Mouse (Mus musculus): ENCODE measurements around the gene Usp6nl. TPM values are rescaled to one million over a fixed set of nuclear protein-coding genes. Genes with fewer than 3 reads are reported as not detected.

Gene Usp6nl
- polyA plus RNA-seq, 1 experiment from 2014 or later, result 9.1 TPM

GRCm38 (mm10) chr2:6403991-6404390, 81.5 kb downstream of the Usp6nl start:
- Histone ChIP-seq H3K27ac (no peak overlapping the region), H3K9ac (no peak overlapping the region), H3K4me1 (0 out of 2 replicates have a peak, but pooled peaks cover 5% of the 10 kb centered on the region), H3K9me3 (no peaks in the 10 kb centered on the region), H3K27me3 (replicated peaks) (no peaks in the 10 kb centered on the region), H3K4me2 (no peak overlapping the region), H3K4me3 (replicated peaks) (no peak overlapping the region), H3K36me3 (no peaks in the 10 kb centered on the region)
- 52% methylated on average over 3 of the region's 3 CpGs for WGBS
- no peak for ATAC-seq (ENCODE audit: insufficient read depth, low FRiP score, low read depth)

DNA sequence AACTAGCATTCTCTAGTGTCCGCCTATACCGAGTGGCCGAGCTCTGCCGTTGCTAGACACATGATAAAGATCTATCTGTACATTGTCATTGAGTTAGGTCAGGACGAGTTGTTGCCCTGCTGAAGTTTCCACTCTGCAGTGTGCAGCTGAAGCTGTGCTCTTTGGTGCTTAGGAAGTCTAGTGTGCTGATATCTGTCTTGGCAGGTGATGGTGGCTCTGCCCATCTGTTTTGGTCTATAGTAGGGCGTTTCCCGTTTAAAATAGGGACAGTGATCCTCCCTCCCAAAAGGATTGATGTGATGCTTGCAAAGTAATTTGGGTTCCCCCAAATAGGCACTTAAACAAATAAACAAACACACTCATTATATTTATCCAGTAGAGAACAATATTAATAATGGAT, 82.2 kb downstream of the Usp6nl start:
- ATAC-seq (ENCODE audit: insufficient read depth, low FRiP score, low read depth), result no peak
- no peaks in the 10 kb centered on the region for H3K27me3 ChIP-seq (replicated peaks)
- no peak overlapping the region for H3K4me2 ChIP-seq

DNA sequence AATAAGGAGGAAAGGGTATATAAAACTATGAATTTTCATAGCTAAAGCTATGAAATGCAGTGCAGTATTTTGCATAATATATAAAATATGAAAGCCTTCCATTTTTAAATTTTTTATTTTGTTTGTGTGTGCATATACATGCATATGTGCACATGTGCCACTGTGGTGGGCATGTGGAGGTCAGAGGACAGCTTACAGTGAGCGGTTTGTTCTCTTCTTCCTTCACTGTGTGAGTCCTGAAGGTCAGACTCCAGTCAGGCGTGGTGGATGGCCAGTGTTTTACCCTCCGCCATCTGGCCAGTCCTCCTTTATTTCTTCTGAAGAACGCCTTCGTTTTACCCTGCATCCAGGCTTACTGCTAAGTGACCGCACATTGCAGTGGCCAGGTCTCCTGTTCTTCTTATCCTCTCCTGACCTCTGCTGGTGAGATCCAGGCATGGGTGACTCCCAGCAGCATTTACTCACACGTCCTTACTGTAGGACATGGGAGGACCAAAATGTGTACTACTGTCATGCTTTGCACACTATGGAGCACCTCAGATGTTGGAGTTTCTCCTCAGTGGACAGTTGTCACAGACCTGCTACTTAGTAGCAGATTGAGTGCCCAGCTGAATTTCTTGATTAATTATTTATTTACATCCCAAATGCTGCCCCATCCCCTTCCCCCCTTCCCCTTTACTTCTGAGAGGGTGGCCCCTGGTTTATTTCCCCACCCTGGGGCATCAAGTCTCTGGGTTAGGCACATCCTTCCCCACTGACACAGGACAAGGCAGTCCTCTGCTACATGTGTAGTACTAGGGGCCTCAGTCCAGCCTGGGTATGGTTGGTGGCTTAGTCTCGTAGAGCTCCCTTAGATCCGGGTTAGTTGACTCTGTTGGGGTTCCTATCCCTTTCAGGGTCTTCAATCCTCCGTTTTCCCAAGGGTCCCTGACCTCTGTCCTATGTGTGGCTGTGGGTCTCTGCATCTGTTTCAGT, 82.9 kb downstream of the Usp6nl start:
- no peak overlapping the region for H3K9ac ChIP-seq
- WGBS, result 41% methylated on average over 10 of the region's 10 CpGs
- peak; percentile 50; the same call in 1 of the 2 replicates for ATAC-seq (ENCODE audit: insufficient read depth, low FRiP score, low read depth)

More for the DNA sequence above, 82.2 kb downstream of the Usp6nl start:
- H3K27ac ChIP-seq, result no peak overlapping the region
- H3K9ac ChIP-seq, result no peak overlapping the region
- H3K36me3 ChIP-seq, result no peaks in the 10 kb centered on the region
- H3K9me3 ChIP-seq, result no peaks in the 10 kb centered on the region
- H3K4me1 ChIP-seq, result 0 out of 2 replicates have a peak, but pooled peaks cover 5% of the 10 kb centered on the region
- WGBS, result 74% methylated on average over 7 of the region's 7 CpGs
- H3K4me3 ChIP-seq (replicated peaks), result no peak overlapping the region

DNA sequence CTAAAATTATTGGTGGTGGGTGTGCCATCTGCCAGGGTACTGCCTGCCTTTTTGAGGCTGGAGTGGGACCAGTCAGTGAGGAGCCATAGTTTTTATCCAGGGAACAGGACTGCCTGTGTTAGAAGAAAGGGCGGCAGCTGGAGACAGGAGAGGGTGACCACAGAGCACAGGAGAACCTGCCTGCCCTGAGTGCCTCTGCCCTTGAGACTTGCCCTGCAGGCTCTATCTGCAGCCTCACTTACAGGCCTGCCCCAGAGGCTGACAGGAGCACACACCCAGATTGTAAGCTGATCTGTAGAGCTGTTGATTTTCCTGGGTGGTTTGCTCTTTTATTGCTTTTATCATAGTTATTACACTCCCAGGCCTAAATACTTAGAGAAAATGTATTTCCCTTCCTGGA, 85.2 kb downstream of the Usp6nl start:
- H3K4me1 ChIP-seq, result 0 out of 2 replicates have a peak, but pooled peaks cover 5% of the 10 kb centered on the region
- H3K36me3 ChIP-seq, result no peaks in the 10 kb centered on the region
- H3K4me2 ChIP-seq, result no peak overlapping the region
- H3K27me3 ChIP-seq (replicated peaks), result no peaks in the 10 kb centered on the region
- peak overlapping the region; percentile 79 for H3K27ac ChIP-seq
- no peak overlapping the region for H3K9ac ChIP-seq
- no peak overlapping the region for H3K4me3 ChIP-seq (replicated peaks)
- 60% methylated on average over 1 of the region's 1 CpGs for WGBS
- H3K9me3 ChIP-seq, result no peaks in the 10 kb centered on the region
- ATAC-seq (ENCODE audit: insufficient read depth, low FRiP score, low read depth), result peak; percentile 84

More for the DNA sequence above, 82.9 kb downstream of the Usp6nl start:
- Histone ChIP-seq H3K36me3 (no peaks in the 10 kb centered on the region), H3K4me1 (0 out of 2 replicates have a peak, but pooled peaks cover 5% of the 10 kb centered on the region), H3K27me3 (replicated peaks) (no peaks in the 10 kb centered on the region), H3K4me3 (replicated peaks) (no peak overlapping the region), H3K9me3 (no peaks in the 10 kb centered on the region), H3K27ac (no peak overlapping the region), H3K4me2 (no peak overlapping the region)

DNA sequence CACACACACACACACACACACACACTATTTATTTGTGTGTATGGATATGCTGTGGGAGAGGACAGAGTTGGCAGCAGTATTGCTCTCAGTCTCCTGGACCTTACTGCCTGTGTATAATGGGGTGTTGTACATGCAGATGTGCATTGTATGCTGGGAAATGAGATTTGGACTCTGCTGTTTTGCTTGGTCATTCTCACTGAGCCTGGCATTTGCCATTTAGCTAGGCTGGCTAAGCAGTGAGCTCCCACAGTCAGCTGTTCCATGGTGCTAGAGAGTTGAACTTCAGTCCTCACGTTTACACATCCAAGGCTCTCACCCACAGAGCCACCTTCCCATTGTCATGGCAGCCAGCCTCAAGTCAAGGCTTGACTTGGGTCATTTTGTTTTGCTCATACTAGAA, 90.2 kb downstream of the Usp6nl start:
- H3K4me3 ChIP-seq (replicated peaks), result no peak overlapping the region
- no peak for ATAC-seq (ENCODE audit: insufficient read depth, low FRiP score, low read depth)
- no peak overlapping the region for H3K9ac ChIP-seq
- H3K36me3 ChIP-seq, result peaks cover 11% of the 10 kb centered on the region; the same call in 1 of the 2 replicates
- H3K27ac ChIP-seq, result no peak overlapping the region
- H3K27me3 ChIP-seq (replicated peaks), result no peaks in the 10 kb centered on the region
- no peaks in the 10 kb centered on the region for H3K9me3 ChIP-seq
- H3K4me1 ChIP-seq, result no peaks in the 10 kb centered on the region
- H3K4me2 ChIP-seq, result no peak overlapping the region
- WGBS, result 76% methylated on average over 1 of the region's 1 CpGs

- no peak overlapping the region for H3K9ac ChIP-seq
- WGBS, result 81% methylated on average over 2 of the region's 2 CpGs
- H3K27me3 ChIP-seq (replicated peaks), result no peaks in the 10 kb centered on the region
- H3K36me3 ChIP-seq, result peaks cover 16% of the 10 kb centered on the region; the same call in 1 of the 2 replicates
- H3K27ac ChIP-seq, result no peak overlapping the region
- no peaks in the 10 kb centered on the region for H3K9me3 ChIP-seq
- ATAC-seq (ENCODE audit: insufficient read depth, low FRiP score, low read depth), result no peak
- H3K4me3 ChIP-seq (replicated peaks), result no peak overlapping the region
- H3K4me2 ChIP-seq, result no peak overlapping the region
- H3K4me1 ChIP-seq, result no peaks in the 10 kb centered on the region
Observed at GRCm38 (mm10) chr2:6413723-6414122, 91.3 kb downstream of the Usp6nl start.

DNA sequence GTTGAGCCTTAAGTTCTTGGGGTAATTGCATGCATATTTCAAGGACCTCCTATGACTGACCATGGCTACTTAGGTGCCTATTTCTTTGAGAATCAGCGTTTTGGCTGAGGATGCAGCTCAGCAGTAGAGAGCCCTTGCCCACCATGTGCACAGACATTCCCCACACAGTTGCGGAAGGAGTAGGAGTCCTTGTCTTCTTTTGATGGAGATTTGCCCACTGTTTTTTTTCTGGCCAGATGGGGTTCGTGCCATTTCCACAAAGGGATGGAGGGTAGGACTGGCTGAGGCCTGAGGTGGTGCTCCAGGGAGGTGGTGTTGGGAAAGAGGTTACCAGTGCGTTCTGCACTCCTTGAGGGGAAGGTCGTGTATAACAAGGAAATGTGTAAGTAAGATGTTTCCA, 91.9 kb downstream of the Usp6nl start:
- H3K27me3 ChIP-seq (replicated peaks), result no peaks in the 10 kb centered on the region
- H3K4me1 ChIP-seq, result no peaks in the 10 kb centered on the region
- no peak for ATAC-seq (ENCODE audit: insufficient read depth, low FRiP score, low read depth)
- no peak overlapping the region for H3K9ac ChIP-seq
- no peak overlapping the region for H3K4me3 ChIP-seq (replicated peaks)
- no peak overlapping the region for H3K4me2 ChIP-seq
- no peaks in the 10 kb centered on the region for H3K9me3 ChIP-seq
- 85% methylated on average over 5 of the region's 5 CpGs for WGBS
- no peak overlapping the region for H3K27ac ChIP-seq
- peaks cover 16% of the 10 kb centered on the region; the same call in 1 of the 2 replicates for H3K36me3 ChIP-seq

DNA sequence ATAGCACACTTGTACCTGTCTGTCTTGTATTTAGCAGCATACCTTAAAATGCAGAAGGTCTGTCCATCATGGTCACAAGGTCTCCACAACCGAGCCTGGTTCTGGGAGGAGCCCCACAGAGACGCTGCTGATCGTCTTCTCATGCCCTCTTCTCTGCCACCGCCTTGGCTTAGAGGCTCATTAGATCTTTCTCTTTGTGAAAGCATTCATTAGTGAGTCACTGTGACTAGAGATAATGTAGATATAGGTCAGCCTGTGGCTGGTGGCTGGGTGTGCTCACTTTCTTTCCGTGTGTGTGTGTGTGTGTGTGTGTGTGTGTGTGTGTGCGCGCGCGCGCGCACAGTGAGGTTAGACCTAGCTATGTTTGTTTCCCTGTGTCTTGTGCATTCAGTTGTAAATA, 94.7 kb downstream of the Usp6nl start:
- Histone ChIP-seq H3K9me3 (no peaks in the 10 kb centered on the region), H3K4me1 (no peaks in the 10 kb centered on the region), H3K27ac (no peak overlapping the region), H3K4me3 (replicated peaks) (no peak overlapping the region), H3K4me2 (no peak overlapping the region), H3K27me3 (replicated peaks) (no peaks in the 10 kb centered on the region), H3K36me3 (peaks cover 19% of the 10 kb centered on the region; the same call in 1 of the 2 replicates), H3K9ac (no peak overlapping the region)
- no peak for ATAC-seq (ENCODE audit: insufficient read depth, low FRiP score, low read depth)
- 88% methylated on average over 11 of the region's 11 CpGs for WGBS

DNA sequence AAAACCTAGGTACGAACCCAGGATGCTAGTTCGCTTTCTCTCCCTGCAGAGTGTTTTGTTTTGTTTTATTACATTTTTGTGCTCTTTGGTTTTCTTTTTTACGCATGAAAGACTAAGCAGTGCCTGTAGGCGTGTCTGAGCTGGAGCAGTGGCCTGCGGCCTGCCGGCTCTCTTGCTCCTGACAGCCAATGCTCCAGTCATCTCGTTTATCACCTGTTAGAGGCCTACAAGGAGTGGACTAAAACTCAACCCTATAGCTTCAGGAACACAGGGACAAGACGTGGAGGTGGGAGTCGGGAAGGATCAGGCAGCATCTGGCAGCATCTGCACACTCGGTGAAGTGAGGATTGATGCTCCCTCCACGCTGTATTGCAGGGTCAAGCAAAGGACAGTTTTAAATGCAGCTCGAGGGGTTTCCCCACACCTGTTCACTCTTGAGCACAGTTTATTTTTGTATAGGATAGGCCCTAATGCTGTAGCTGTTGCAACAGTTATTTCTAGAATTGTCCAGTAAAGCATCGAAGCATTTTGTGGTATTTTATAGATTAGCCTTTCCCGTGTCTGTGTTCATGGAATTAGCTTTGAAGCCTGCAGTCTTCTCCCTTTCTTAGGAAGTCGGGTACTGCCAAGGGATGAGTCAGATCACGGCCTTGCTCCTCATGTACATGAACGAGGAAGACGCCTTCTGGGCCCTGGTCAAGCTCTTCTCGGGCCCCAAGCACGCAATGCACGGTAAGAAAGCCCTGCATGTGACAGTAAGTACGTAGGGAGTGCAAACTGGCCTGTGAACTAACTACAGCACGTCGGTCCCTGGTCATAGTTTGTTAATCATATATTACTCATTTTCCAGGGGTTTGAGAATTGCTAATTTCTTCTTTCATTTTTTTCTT, 101.4 kb downstream of the Usp6nl start:
- no peak for ATAC-seq (ENCODE audit: insufficient read depth, low FRiP score, low read depth)
- Histone ChIP-seq H3K4me1 (no peaks in the 10 kb centered on the region), H3K4me3 (replicated peaks) (no peak overlapping the region), H3K27me3 (replicated peaks) (no peaks in the 10 kb centered on the region), H3K9me3 (no peaks in the 10 kb centered on the region), H3K9ac (no peak overlapping the region), H3K4me2 (no peak overlapping the region), H3K27ac (no peak overlapping the region), H3K36me3 (peaks cover 13% of the 10 kb centered on the region; the same call in 1 of the 2 replicates)
- 80% methylated on average over 24 of the region's 24 CpGs for WGBS

- 85% methylated on average over 5 of the region's 5 CpGs for WGBS
- H3K36me3 ChIP-seq, result peaks cover 13% of the 10 kb centered on the region; the same call in 1 of the 2 replicates
- no peak overlapping the region for H3K4me3 ChIP-seq (replicated peaks)
Observed at GRCm38 (mm10) chr2:6424851-6425250, 102.4 kb downstream of the Usp6nl start.

DNA sequence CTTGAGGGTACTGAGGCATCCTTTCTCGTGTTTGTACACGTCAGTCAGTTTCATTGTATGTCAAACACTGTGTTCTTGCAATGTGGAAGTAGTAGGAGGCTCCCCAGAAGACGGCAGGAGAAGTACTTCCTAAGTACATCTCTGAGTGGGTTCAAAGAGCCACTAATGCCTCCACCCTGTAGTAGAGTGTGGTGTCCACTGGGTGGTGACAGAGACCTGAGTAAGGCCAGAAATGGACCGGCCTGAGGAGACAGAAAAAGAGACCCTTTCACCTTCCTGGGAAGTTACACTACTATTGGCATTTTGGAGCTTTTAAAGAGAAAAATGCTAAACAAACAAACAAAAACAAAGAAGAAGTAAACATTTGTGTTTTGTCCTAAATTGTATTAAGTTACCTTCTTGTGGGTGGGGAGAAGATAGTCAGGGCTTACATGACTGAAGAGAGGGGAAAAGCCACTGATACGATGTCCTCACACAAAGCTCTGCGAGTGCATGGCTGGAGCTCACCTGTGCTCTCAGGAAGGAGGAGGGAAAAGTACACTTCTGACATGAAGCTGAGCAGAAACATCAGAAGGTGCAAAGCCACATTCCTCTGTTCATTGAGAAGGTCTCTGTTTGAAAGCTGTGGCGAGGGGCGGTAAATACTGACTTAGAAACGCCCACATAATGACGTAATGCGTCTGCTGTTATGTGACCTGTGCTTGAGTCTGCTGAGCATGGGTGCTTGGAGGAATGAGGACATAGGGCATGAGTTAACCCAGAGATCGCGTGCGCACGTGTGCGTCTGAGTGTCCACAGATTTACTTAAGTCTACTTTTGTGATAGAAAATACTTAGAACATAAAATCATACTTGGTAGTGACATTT, 113.9 kb downstream of the Usp6nl start:
- 70% methylated on average over 16 of the region's 16 CpGs for WGBS
- Histone ChIP-seq H3K4me3 (replicated peaks) (no peak overlapping the region), H3K4me1 (no peaks in the 10 kb centered on the region), H3K27me3 (replicated peaks) (no peaks in the 10 kb centered on the region), H3K9ac (no peak overlapping the region), H3K27ac (no peak overlapping the region), H3K36me3 (peaks cover 12% of the 10 kb centered on the region; the same call in 1 of the 2 replicates), H3K9me3 (no peaks in the 10 kb centered on the region), H3K4me2 (no peak overlapping the region)
- no peak; the same call in 1 of the 2 replicates for ATAC-seq (ENCODE audit: insufficient read depth, low FRiP score, low read depth)

More at GRCm38 (mm10) chr2:6424851-6425250, 102.4 kb downstream of the Usp6nl start:
- ATAC-seq (ENCODE audit: insufficient read depth, low FRiP score, low read depth), result no peak
- H3K9me3 ChIP-seq, result no peaks in the 10 kb centered on the region
- no peak overlapping the region for H3K27ac ChIP-seq
- no peak overlapping the region for H3K4me2 ChIP-seq
- no peaks in the 10 kb centered on the region for H3K27me3 ChIP-seq (replicated peaks)
- no peaks in the 10 kb centered on the region for H3K4me1 ChIP-seq
- H3K9ac ChIP-seq, result no peak overlapping the region

All from stomach, embryonic 15.5 days (tissue).